8 mouse cellular contexts compared by ENCODE assay signal in the genomic region with DNA sequence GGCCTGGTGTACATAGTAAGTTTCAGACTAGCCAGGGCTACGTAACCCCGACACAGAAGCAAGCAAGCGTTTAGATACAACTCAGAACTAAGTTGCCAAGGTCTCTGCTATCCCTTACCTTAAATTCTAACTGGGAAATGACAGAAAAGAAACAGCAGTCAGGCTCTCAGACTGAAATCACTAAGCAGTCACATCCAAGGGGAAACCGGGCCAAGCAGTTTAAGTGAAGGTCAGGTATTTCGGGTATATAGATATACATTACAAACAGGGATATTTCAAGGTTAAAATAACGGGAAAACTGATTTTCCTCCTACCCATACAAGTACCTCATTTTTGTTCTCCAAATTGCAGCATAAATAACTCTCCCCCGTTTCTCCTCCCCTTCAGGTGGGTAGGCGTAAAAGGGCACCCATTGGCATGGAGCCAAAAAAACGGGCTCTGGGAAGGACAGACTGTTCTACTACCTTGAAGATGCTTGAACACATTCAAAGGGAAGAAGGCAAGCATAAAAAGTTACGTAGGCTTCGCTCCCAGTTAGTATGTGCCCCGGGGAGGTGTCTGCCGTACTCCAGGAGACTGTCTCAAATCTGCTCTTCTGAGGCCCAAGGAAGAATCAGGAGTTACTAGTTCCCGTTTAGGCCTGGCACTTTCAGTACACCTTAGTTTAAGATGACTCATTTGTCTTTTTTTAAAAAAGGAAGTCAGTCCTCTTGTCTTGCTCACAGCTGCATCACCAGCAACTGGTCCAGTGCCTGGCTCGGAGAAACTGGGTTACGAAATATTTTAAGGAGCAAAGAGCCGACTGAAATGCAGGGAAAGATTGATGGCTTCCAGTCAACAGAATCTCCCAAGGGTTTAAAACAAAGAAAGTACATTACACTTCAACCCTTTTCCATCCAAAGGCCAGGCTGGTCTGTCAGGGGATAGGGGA. TPM values are rescaled to one million over a fixed set of nuclear protein-coding genes. Genes with fewer than 3 reads are reported as not detected.
A peak's percentile ranks its signal among the peaks of the same experiment; 100 is the strongest.
DNase-seq lines count a peak whose midpoint lies in the region; ATAC-seq and TF ChIP-seq lines count a peak whose summit lies in the region.

No protein-coding gene starts in this region.

- no peak for ATAC-seq in hindbrain, embryonic 16.5 days

- peak overlapping the region; percentile 85 for H3K27ac ChIP-seq in hindbrain, embryonic 16.5 days (ENCODE audit: low read depth, low read length)
- peak overlapping the region; percentile 95 for H3K27ac ChIP-seq in midbrain, embryonic 10.5 days (replicated peaks)
- peak overlapping the region; percentile 17 for H3K27ac ChIP-seq in spleen, adult 2 months (ENCODE audit: insufficient read depth, low read length)

- intact Hi-C loops in left cerebral cortex, postnatal 25 days (cut with DNase I) = no loop called here

- H3K4me1 ChIP-seq in hindbrain, embryonic 16.5 days (ENCODE audit: control insufficient read depth, insufficient read depth, low read depth, low read length) = peaks cover 17% of the 10 kb centered on the region
- H3K4me1 ChIP-seq in midbrain, embryonic 10.5 days = peaks cover 27% of the 10 kb centered on the region
- no peaks in the 10 kb centered on the region; the same call in 1 of the 2 replicates for H3K4me1 ChIP-seq in spleen, adult 2 months (ENCODE audit: control insufficient read depth, insufficient read depth, insufficient read length)

- H3K4me3 ChIP-seq in hindbrain, embryonic 16.5 days (ENCODE audit: low read length) = peak overlapping the region; percentile 94
- peak overlapping the region; percentile 85 for H3K4me3 ChIP-seq in midbrain, embryonic 10.5 days
- H3K4me3 ChIP-seq in spleen, adult 2 months (ENCODE audit: extremely low read depth, insufficient read depth, insufficient read length) = peak overlapping the region; percentile 79

- no peaks in the 10 kb centered on the region for H3K9me3 ChIP-seq in hindbrain, embryonic 16.5 days (ENCODE audit: control insufficient read depth, low read length)
- no peaks in the 10 kb centered on the region for H3K9me3 ChIP-seq in midbrain, embryonic 10.5 days (replicated peaks)

- no peaks in the 10 kb centered on the region for H3K27me3 ChIP-seq in hindbrain, embryonic 16.5 days (replicated peaks; ENCODE audit: control insufficient read depth, insufficient read depth, low read length)
- no peaks in the 10 kb centered on the region for H3K27me3 ChIP-seq in midbrain, embryonic 10.5 days (ENCODE audit: low read depth, poor library complexity, severe bottlenecking)
- no peaks in the 10 kb centered on the region for H3K27me3 ChIP-seq in spleen, adult 2 months (ENCODE audit: control insufficient read depth, insufficient read depth, low read length)

- DNase-seq in layer of hippocampus, adult 11-12 months (ENCODE audit: low spot score) = peak; percentile 37
- no peak for DNase-seq in layer of hippocampus, adult 9-10 months (ENCODE audit: low spot score)
- DNase-seq in cerebellum, adult 8-10 months = peak; percentile 40
- peak; percentile 40 for DNase-seq in gastrocnemius, postnatal 10 days
- DNase-seq in left cerebral cortex, postnatal 25 days (ENCODE audit: low spot score in 2 of 2) = peak; percentile 33 to 56
- DNase-seq in midbrain, embryonic 10.5 days (ENCODE audit: low spot score) = no peak
- DNase-seq in spleen, adult 2 months (ENCODE audit: low read depth in 1 of 2, low spot score in 2 of 2) = peak in 1 of 2 experiments; percentile 29

- WGBS in hindbrain, embryonic 16.5 days = 65% methylated on average over 17 of the region's 17 CpGs
- 82% methylated on average over 17 of the region's 17 CpGs for WGBS in midbrain, embryonic 10.5 days
- 52% methylated on average over 17 of the region's 17 CpGs for WGBS in spleen, adult 2 months

- TF ChIP-seq POLR2A in spleen, adult 2 months (IDR thresholded peaks at IDR 0.05; ENCODE audit: low read depth, low read length) = no peak

- peak overlapping the region; percentile 88 for H3K9ac ChIP-seq in hindbrain, embryonic 16.5 days (ENCODE audit: low read depth, low read length)

- H3K4me2 ChIP-seq in hindbrain, embryonic 16.5 days (ENCODE audit: low read length) = peak overlapping the region; percentile 75

- TF ChIP-seq CTCF in spleen, adult 2 months (IDR thresholded peaks at IDR 0.05; ENCODE audit: extremely low read depth, insufficient read depth, insufficient read length, insufficient replicate concordance) = no peak

- H3K36me3 ChIP-seq in hindbrain, embryonic 16.5 days (ENCODE audit: control insufficient read depth, insufficient read depth, low read length) = no peaks in the 10 kb centered on the region
- 0 out of 2 replicates have a peak, but pooled peaks cover 6% of the 10 kb centered on the region for H3K36me3 ChIP-seq in midbrain, embryonic 10.5 days
- H3K36me3 ChIP-seq in spleen, adult 2 months (ENCODE audit: control insufficient read depth, insufficient read depth, low read length) = no peaks in the 10 kb centered on the region

RNA-seq across cellular contexts. Expression of a gene that starts 1.4 kb away (rescaled TPM):
- 100 to 1,000 TPM; 271 to 301 TPM for total RNA-seq in gastrocnemius, postnatal 10 days (2021)
- polyA plus RNA-seq in hindbrain, embryonic 16.5 days (2015; fragmentation: Nextera tagmentation; extraction: Ambion mirVana) = 243 and 252 TPM in 2 replicates
- 100 to 1,000 TPM; 230 to 236 TPM for total RNA-seq in left cerebral cortex, postnatal 25 days (2021)
- 188 and 192 TPM in 2 replicates for polyA plus RNA-seq in midbrain, embryonic 10.5 days (2016; fragmentation: Nextera tagmentation; extraction: Ambion mirVana)
- polyA plus RNA-seq in spleen, adult 2 months (2012; rRNA removed) = 38.4 and 45.5 TPM in 2 replicates

RNA-seq across cellular contexts. Expression of a gene that starts 33.6 kb away (rescaled TPM):
- total RNA-seq in gastrocnemius, postnatal 10 days (2021) = 1 to 10 TPM; 5.8 to 7.9 TPM
- 26.2 and 28.9 TPM in 2 replicates for polyA plus RNA-seq in hindbrain, embryonic 16.5 days (2015; fragmentation: Nextera tagmentation; extraction: Ambion mirVana)
- total RNA-seq in left cerebral cortex, postnatal 25 days (2021) = 10 to 100 TPM; 27.0 to 27.9 TPM
- 16.5 and 18.8 TPM in 2 replicates for polyA plus RNA-seq in midbrain, embryonic 10.5 days (2016; fragmentation: Nextera tagmentation; extraction: Ambion mirVana)
- 14.9 and 20.1 TPM in 2 replicates for polyA plus RNA-seq in spleen, adult 2 months (2012; rRNA removed)

Comparison
In these comparisons a context has a peak if more than half of its experiments do, and no peak if none do; other contexts are left out.
1. DNase-seq: peak in layer of hippocampus, adult 11-12 months (single experiment), cerebellum, adult 8-10 months (single experiment), gastrocnemius, postnatal 10 days (single experiment) and left cerebral cortex, postnatal 25 days (2 of 2); none in layer of hippocampus, adult 9-10 months (single experiment) and midbrain, embryonic 10.5 days (single experiment).
2. H3K27ac ChIP-seq: peak in every context shown above with its lines; median percentile 95 in midbrain, embryonic 10.5 days; 85 in hindbrain, embryonic 16.5 days; 17 in spleen, adult 2 months.
3. Peak in every context shown above with its lines, with median percentiles within 50 percentile points of each other: H3K4me3 ChIP-seq.